Mouse (Mus musculus) T-helper 1 cell (primary cell): Measurements from ENCODE around the gene Cbx6.

Experiments
- in situ Hi-C: fragments of 300-600 bp; cut with MboI, MseI; formaldehyde crosslinking; loops from one replicate; pipeline ENCODE4 v1.15.1; 2025; ENCODE audit warnings: high pct_unique_total_duplicates

The Cbx6 gene

GRCm38 (mm10) chr15:79803533-79804351 is 30.7 kb downstream of the Cbx6 start:
- in situ Hi-C loops: no loop called here

DNA sequence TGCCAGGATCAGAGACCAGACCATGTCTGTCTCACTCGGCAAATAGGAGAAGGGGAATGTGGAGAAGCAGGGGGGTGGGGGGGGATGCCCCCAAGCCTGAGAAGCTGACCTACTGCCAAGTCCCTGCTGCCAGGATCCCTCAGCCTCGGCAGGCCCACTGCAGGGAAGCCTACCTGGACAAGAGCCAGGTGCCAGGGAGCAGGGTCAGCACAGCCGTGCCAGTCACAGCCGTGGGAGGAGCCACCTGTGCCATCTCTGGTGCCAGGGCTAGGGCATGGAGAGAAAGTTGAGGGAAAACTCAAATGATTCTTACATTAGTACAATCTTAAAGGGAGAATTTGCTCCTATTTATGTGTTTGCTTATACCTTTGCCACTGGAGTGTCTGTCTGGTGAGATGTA is 32.2 kb downstream of the Cbx6 start:
- in situ Hi-C loops: no loop called here

GRCm38 (mm10) chr15:79801646-79802045 is 32.8 kb downstream of the Cbx6 start:
- in situ Hi-C loops: no loop called here

DNA sequence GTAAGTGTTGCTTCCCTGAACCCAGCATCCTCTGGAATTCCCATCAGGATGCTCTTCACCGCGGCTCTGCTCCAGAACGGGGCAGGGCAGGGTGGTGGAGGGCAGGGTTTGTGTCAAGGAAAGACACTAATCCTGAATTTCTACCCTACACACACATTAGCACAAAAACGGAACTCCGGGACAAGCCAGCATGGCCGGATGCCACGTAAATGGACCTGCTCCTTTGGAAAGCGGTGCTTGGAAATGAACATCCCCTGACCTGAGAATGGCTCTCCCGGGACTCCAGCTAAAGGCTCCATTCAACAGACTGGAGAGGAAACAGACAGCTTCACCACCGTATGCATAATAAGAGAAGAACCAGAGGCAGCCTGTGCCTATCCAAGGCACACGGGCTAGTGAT is 33.8 kb downstream of the Cbx6 start:
- in situ Hi-C loops: no loop called here

- in situ Hi-C loops: no loop called here
Measured at GRCm38 (mm10) chr15:79798591-79798990, 35.9 kb downstream of the Cbx6 start.

GRCm38 (mm10) chr15:79797680-79798079 is 36.8 kb downstream of the Cbx6 start:
- in situ Hi-C loops: no loop called here

DNA sequence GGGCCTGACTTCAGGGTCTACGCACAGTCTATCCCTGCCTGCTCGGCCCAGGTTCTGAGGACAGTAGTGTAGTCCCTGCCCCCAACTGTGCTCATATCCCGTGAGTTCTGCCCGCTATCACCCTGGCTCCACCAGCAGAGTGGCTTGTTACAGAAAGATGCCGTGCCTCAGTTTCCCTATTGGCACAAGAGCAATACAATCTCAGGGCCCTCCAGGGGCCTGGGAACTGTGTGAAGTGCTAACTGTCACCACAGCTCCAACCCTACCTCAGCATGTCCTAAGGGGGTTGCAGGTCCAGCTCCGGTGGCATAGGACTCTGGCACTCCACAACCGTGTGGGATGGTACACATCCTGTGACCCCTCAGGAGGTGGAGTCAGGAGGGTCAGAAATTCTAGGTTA is 37.4 kb downstream of the Cbx6 start:
- in situ Hi-C loops: no loop called here

- in situ Hi-C loops: no loop called here
Measured at GRCm38 (mm10) chr15:79796256-79796655, 38.2 kb downstream of the Cbx6 start.

DNA sequence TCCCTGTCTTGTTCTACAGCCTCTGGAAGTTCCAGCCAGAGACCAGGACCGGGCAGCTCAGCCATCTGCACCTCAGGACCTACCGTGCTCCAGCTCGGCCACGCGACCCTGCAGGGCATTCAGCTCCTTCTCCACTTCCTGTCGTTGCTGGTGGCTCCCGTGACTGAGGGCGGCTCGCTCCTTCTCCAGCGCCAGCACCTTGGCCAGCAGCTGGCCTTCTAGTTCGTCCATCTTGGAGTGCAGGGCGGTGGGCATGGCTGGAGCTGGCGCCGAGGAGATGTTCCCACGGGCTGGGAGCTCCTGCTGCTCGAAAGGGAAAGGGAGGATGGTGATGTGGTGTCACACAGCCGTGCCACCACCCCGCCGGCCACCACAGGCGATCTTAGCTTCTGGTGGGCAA is 40.3 kb downstream of the Cbx6 start:
- in situ Hi-C loops: no loop called here

DNA sequence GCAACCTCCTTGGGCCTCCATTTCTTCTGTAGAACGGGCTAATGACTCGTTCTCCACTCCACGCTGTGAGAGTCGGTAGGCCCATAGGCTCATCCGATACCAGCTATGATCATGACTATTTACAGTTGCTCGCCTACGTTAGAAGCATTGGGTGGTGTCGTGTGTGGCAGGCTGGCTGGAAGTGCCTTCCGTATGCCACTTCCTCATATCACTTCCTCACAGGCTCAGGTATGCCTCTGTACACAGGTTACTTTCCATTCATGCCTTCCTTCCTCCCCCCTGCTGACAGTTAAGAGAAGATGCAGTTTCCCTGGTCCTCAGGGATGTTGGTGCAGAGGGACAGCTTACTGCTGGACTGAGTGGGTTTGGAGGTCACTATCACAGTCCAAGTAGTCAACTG is 41.4 kb downstream of the Cbx6 start:
- in situ Hi-C loops: no loop called here

DNA sequence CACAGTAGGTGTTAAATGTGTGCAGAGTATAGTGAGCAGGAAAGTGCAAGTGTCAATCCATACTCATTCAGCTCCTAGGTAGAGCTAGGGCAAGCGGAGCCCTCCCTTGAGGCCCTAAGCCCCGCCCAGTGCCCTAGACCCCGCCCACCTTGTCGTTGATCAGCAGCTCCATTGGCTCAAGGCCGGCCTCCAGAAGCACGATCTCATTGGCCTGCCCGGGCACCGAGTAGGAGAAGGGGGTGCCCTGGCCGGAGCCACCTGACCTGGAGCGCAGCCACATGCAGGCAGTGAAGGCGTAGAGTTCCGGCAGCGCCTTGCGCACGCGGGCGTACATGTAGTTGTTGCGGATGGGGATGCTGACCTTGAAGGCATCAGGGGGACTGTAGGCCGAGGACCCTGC is 42.0 kb downstream of the Cbx6 start:
- in situ Hi-C loops: no loop called here

DNA sequence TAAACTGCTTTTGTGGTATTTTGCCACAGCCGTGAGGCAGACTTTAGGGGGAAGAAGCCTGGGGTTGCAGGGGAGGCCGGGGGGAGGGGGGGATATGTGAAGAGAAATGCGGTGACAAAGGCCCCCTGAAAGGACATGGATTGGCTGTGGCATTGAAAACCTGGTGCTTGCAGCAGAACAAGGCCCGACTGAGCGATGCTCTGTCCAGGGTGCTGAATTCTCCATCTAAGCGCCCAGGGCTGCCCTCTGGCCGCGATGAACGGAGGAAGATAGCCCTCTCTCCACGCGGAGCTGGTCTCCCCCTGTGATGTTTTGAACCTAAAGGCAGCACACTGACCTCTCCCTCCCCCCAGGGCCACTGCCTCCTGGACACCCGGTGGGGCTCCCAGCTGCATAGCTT is 43.0 kb downstream of the Cbx6 start:
- in situ Hi-C loops: no loop called here

GRCm38 (mm10) chr15:79790905-79791304 is 43.6 kb downstream of the Cbx6 start:
- in situ Hi-C loops: no loop called here

DNA sequence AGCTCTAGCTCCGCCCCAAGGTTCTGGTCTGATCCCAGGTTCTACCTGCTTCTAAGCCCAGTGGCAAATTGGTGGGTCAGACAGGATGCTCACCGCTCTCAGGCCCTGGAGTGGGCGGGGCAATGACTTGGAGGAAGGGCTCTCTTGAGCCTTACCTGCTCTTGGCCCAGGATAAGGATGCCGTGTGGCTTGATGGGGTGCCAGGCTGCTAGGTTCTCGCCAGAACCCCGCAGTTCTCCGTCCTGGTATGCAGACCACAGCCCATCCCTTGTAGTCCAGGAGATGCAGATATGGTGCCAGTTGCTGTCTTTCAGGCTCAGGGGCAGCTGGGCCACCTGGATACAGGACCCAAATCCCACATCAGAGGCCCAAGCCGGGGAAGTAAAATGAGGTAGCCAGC is 44.4 kb downstream of the Cbx6 start:
- in situ Hi-C loops: no loop called here

- in situ Hi-C loops: no loop called here
Measured at GRCm38 (mm10) chr15:79787815-79788214, 46.7 kb downstream of the Cbx6 start.

DNA sequence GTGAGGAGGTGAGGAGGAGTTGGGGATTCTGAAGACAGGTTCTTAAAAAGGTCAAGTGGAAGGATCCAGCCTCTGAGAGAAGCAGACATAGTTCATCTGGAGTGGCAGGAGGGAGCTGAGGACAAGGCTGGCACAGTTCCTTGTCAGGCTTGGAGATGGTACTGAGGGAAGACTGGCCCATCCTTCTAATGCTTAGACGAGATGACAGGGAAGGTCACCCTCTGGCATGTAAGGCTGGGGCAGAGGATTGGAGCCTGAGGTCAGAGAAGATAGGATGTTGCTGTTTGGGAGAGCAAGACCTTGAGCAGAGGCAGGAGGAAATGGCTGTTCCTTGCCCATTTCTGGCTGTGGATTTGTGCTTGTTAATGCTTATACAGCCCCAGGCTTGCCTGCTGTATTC is 49.4 kb downstream of the Cbx6 start:
- in situ Hi-C loops: no loop called here

DNA sequence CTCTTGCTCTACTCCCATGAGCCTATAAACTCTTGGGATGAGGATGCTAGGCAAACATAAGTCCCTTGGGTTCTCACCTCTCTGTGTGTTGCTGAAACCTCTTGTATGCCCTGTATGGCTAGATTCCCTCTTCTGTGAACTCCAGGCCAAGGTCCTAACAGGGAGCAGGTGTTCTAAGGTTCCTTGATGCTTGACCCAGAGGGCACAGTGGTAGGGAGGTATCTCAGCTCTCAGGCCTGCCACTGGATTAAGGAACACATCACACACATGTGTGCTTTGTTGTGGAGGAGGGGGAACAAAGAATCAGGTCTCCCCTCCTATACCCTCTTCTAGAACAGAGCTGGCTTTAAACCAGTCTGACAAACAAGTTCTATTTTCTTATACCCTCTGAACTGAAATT is 56.7 kb downstream of the Cbx6 start, which contains the start of gene Dnal4:
Gene Dnal4 (minus strand): TSS at position 101 of the 400 bp plus-strand sequence.
- in situ Hi-C loops: loop anchor here (10.0 kb wide), 1 partner anchor 1593 kb away; no protein-coding TSS in a partner anchor

- in situ Hi-C loops: loop anchor here (10.0 kb wide), 1 partner anchor 1591 kb away; no protein-coding TSS in a partner anchor
Measured at GRCm38 (mm10) chr15:79775662-79776061, 58.8 kb downstream of the Cbx6 start.

- in situ Hi-C loops: loop anchor here (10.0 kb wide), 1 partner anchor 1590 kb away; no protein-coding TSS in a partner anchor
Measured at GRCm38 (mm10) chr15:79774117-79775027, 60.1 kb downstream of the Cbx6 start.
